Mouse (Mus musculus) forebrain, postnatal 0 days (tissue): ENCODE results near the gene Olfr316. TPM values are rescaled to one million over a fixed set of nuclear protein-coding genes. Genes with fewer than 3 reads are reported as not detected.
"Not testable (repeated sequence)": the region's sequence is repeated elsewhere in the genome, so short reads cannot be mapped to it uniquely, and the experiment has no call there.

Experiments
- ATAC-seq: fragments of 200-750 bp; cut with Nextera tagmentation; 2 replicates; pipeline ENCODE4 v1.8.0; 2017; ENCODE audit warnings: mild to moderate bottlenecking, moderate library complexity
- DNase-seq: peaks from one replicate; pipeline ENCODE4 v3.0.0-alpha.2; 2015
- H3K27ac ChIP-seq: fragments of 300-500 bp; sonication (generic); 2 replicates; pipeline ENCODE4 v1.5.1; 2014; ENCODE audit warnings: low read depth, mild to moderate bottlenecking, antibody characterized with exemption, low read length, moderate library complexity, mixed read lengths
- H3K27me3 ChIP-seq: fragments of 300-500 bp; sonication (generic); 2 replicates; pipeline ENCODE4 v1.6.1; 2014; ENCODE audit warnings: mild to moderate bottlenecking, low read length, mixed read lengths; ENCODE audit not compliant: insufficient read depth
- H3K36me3 ChIP-seq: fragments of 300-500 bp; sonication (generic); 2 replicates; pipeline ENCODE4 v1.6.1; 2014; ENCODE audit warnings: mild to moderate bottlenecking, moderate library complexity; ENCODE audit not compliant: insufficient read depth
- H3K4me1 ChIP-seq: fragments of 300-500 bp; sonication (generic); 2 replicates; pipeline ENCODE4 v1.6.1; 2014; ENCODE audit warnings: antibody characterized with exemption; ENCODE audit not compliant: insufficient read depth
- H3K4me2 ChIP-seq: fragments of 300-500 bp; sonication (generic); 2 replicates; pipeline ENCODE4 v1.6.1; 2014; ENCODE audit warnings: low read depth, mild to moderate bottlenecking, moderate library complexity
- H3K4me3 ChIP-seq: fragments of 300-500 bp; sonication (generic); 2 replicates; pipeline ENCODE4 v1.5.1; 2014; ENCODE audit warnings: low read depth, low read length, mixed read lengths
- H3K9ac ChIP-seq: fragments of 300-500 bp; sonication (generic); 2 replicates; pipeline ENCODE4 v1.6.1; 2014; ENCODE audit warnings: mild to moderate bottlenecking
- H3K9me3 ChIP-seq: fragments of 300-500 bp; sonication (generic); 2 replicates; pipeline ENCODE4 v1.6.1; 2016; ENCODE audit warnings: low read length
- CTCF ChIP-seq: sonication (generic); IDR thresholded peaks from 2 replicates; pipeline ENCODE4 v1.5.1; 2016; ENCODE audit warnings: antibody characterized with exemption, control low read depth, low read depth
- WGBS: fragments of 180-500 bp; shearing (Covaris S2); extraction: QIAGEN DNeasy Blood & Tissue Kit; methylation state at CpG from one replicate; pipeline ENCODE4 v1.1.7; 2014; 5-methylcytosine and 5-hydroxymethylcytosine counted together
- polyA plus RNA-seq: library from polyadenylated mRNA; unstranded; fragments of >200 nt; fragmentation: Nextera tagmentation; extraction: Ambion mirVana; gene quantifications from 2 replicates; pipeline ENCODE4 v1.2.1, GENCODE M21; 2015
- total RNA-seq: library from RNA; depleted of rRNA; stranded (reverse); fragments of >200 nt; gene quantifications from 2 replicates; pipeline ENCODE4 v1.2.3, GENCODE M21; 2014

Olfr316 gene
- total and polyA plus RNA-seq, 2 experiments from 2014 or later: 0.16 TPM; not detected in 1

DNA sequence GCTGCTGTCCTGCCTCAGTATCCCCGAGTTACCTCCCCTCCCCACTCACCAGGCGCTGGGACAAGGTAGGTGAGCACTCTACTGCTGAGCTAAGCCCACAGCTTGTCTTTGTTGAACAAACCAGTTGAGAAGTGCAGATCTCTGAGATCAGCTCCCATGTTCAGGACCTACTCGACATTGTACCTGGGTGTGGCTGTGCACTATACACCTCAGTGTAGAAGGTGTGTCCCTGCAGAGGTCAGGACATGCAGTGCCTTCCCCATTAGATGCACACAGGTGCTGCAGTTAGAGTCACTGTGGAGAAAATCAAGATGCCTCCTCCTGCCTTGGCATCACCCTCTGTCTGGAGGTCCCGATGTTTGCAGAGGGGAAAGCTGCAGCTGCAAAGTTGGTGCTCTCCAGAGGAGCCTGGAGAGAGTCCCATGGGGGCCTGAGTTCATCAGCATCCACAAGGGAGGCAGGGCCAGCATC is 13.7 kb upstream of the Olfr316 start, which contains the start of gene Olfr317:
TSS of gene Olfr317 (minus strand) at position 421 of the 471 bp plus-strand sequence.
- no peak within 1 kb of the TSS for H3K27ac ChIP-seq
- WGBS: 76% methylated on average over 4 of the region's 4 CpGs
- H3K4me3 ChIP-seq: no peak within 1 kb of the TSS
- H3K9me3 ChIP-seq: no peaks in the 10 kb centered on the region
- H3K9ac ChIP-seq: no peak within 1 kb of the TSS
- no peaks in the 10 kb centered on the region for H3K27me3 ChIP-seq
- ATAC-seq (no peak), DNase-seq (no peak)
- no peak for TF ChIP-seq CTCF
- no peak within 1 kb of the TSS for H3K4me2 ChIP-seq
- H3K4me1 ChIP-seq: no peaks in the 10 kb centered on the region
- H3K36me3 ChIP-seq: no peaks in the 10 kb centered on the region

- H3K4me2 ChIP-seq, H3K4me1 ChIP-seq, H3K27me3 ChIP-seq, H3K36me3 ChIP-seq, H3K4me3 ChIP-seq, DNase-seq, H3K9ac ChIP-seq, ATAC-seq, H3K27ac ChIP-seq, H3K9me3 ChIP-seq: not testable (repeated sequence)
- WGBS: 85% methylated on average over 18 of the region's 18 CpGs
Observed at GRCm38 (mm10) chr11:58751096-58751495, 1.4 kb upstream of the Olfr316 start.

DNA sequence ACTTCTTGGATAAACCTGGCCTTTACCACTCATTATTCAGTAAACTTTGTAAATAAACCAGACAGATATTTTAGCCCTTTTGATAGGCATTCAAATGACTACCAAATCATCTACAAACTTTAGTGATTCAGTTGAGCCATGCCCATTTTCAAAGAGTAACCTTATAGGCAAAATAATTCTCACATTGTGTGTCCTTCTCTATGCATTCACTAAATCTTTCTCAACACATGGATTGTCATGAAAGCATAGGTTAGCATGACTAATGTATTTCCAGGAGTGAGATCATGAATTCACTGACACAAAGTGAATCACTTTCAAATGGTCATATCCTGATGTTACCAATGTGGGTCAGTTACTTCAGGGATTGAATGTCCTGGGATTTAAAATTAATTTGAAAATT is 20.4 kb downstream of the Olfr316 start, which contains the start of gene Olfr315:
TSS of gene Olfr315 (plus strand) at position 301 of the 400 bp plus-strand sequence.
- H3K36me3 ChIP-seq: no peaks in the 10 kb centered on the region
- no peak for TF ChIP-seq CTCF
- no peak within 1 kb of the TSS for H3K9ac ChIP-seq
- no peak within 1 kb of the TSS for H3K27ac ChIP-seq
- no peaks in the 10 kb centered on the region for H3K9me3 ChIP-seq
- ATAC-seq (no peak), DNase-seq (no peak)
- H3K4me3 ChIP-seq: no peak within 1 kb of the TSS
- H3K4me1 ChIP-seq: no peaks in the 10 kb centered on the region
- H3K4me2 ChIP-seq: no peak within 1 kb of the TSS
- H3K27me3 ChIP-seq: no peaks in the 10 kb centered on the region

DNA sequence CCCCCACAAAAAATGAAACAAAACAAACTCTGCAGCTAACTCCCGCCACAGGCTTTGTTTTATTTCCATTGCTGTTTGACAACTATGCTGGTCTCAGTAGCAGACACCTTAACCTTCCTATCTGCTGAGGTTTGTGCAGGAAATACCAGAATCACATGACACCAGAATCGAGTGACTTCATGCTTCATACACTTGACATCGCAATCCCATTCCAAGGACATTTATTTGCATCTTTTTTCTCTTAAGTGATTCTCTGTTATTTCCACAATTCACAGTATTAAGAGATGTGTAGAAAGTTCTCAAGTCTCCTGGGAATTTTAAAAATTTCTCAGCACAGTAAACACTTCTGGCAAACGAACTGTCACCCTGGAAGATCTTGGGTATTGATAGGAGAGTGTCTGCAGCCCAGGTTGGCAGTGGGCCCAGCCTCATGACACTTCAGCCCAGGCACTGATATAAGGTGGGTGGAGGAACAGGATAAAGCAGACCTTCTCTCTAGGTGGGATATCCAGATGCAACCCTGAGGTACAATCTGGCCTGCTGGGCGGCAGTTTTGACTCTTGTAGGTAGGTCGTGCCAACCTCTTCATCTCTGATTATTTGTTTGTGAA is 30.1 kb downstream of the Olfr316 start, which contains the start of gene Olfr314:
TSS of gene Olfr314 (plus strand) at position 473 of the 610 bp plus-strand sequence.
- Histone ChIP-seq H3K4me2 (no peak within 1 kb of the TSS), H3K9ac (no peak within 1 kb of the TSS), H3K4me3 (no peak within 1 kb of the TSS), H3K36me3 (no peaks in the 10 kb centered on the region), H3K27ac (no peak within 1 kb of the TSS), H3K27me3 (no peaks in the 10 kb centered on the region), H3K4me1 (no peaks in the 10 kb centered on the region), H3K9me3 (no peaks in the 10 kb centered on the region)
- DNase-seq: no peak
- 84% methylated on average over 6 of the region's 6 CpGs for WGBS
- no peak for ATAC-seq
- TF ChIP-seq CTCF: no peak

- Histone ChIP-seq H3K9me3 (no peaks in the 10 kb centered on the region), H3K4me3 (no peak overlapping the region), H3K9ac (no peak overlapping the region), H3K4me1 (no peaks in the 10 kb centered on the region), H3K27me3 (no peaks in the 10 kb centered on the region), H3K36me3 (no peaks in the 10 kb centered on the region), H3K4me2 (no peak overlapping the region), H3K27ac (no peak overlapping the region)
- ATAC-seq (no peak), DNase-seq (no peak)
- 80% methylated on average over 2 of the region's 2 CpGs for WGBS
- TF ChIP-seq CTCF: no peak
Observed at GRCm38 (mm10) chr11:58784182-58784581, 31.6 kb downstream of the Olfr316 start.

GRCm38 (mm10) chr11:58787651-58788050 is 35.1 kb downstream of the Olfr316 start:
- Histone ChIP-seq H3K9me3 (no peaks in the 10 kb centered on the region), H3K27me3 (no peaks in the 10 kb centered on the region), H3K9ac (no peak overlapping the region), H3K4me2 (no peak overlapping the region), H3K4me3 (no peak overlapping the region), H3K36me3 (no peaks in the 10 kb centered on the region), H3K4me1 (no peaks in the 10 kb centered on the region), H3K27ac (no peak overlapping the region)
- no peak for DNase-seq
- no peak for TF ChIP-seq CTCF
- no peak for ATAC-seq
- WGBS: 89% methylated on average over 10 of the region's 10 CpGs

DNA sequence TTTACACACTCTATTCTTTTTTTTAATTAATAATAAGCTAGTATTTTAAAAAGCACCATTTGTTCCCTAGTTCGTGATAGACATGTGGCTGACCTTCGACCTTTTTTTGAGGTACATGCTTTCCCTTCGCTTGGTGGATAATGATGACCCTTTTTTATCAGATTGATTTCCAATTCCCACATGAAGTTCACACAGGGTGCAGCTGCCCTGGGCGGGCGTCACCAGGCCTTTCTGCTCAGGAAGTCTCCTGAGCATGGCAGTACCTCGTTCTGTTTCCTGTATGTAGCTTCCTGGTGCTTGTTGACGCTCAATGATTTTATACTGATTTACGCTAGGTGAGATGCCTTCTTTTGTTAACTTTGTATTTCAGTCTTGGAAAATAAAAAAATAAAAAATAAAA is 35.8 kb downstream of the Olfr316 start:
- Histone ChIP-seq H3K9ac (no peak overlapping the region), H3K4me3 (no peak overlapping the region), H3K9me3 (no peaks in the 10 kb centered on the region), H3K27ac (no peak overlapping the region), H3K36me3 (no peaks in the 10 kb centered on the region), H3K4me1 (no peaks in the 10 kb centered on the region), H3K4me2 (no peak overlapping the region), H3K27me3 (no peaks in the 10 kb centered on the region)
- no peak for TF ChIP-seq CTCF
- no peak for DNase-seq
- WGBS: 88% methylated on average over 8 of the region's 8 CpGs
- no peak for ATAC-seq
